Mouse (Mus musculus) embryo, embryonic 9.5 days (tissue): ENCODE results near the gene Acadm.

Experiments
- DNase-seq: peaks from one replicate; pipeline ENCODE4 v3.0.0-alpha.2; 2017; ENCODE audit errors: extremely low spot score

Gene Acadm

DNA sequence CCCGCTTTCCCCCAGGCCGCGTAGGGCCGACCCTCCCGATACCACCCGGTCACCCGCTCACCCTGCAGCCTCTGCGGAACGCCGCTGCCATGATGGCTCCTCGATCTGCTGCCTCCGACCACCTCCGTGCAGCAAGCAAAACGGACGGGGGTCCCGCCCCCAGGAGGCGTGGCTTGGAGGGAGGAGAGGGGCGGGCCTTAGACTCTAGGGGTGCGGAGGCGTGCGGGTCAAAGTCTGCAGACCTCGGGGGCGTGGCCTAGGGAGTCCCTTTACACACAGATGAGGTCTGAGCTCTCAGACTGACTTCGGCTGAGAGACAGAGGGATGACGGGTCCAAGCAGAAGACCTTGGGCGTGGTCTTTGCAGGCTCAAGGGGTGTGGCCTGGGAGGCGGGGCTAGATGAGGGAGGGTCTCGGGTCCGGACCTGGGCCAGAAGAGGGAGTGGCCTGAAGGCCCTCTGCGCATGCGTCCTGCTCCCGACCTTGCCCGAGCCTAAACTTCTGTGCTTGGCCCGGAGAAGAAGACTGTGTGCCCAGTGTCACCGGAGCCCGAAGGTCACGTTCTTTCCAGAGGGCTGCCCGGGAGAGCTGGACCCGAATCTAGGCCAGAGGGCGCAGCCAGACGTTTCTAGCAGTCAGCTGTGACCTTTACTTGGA, at the start of gene Acadm:
Gene Acadm, minus strand, starts transcription at position 298 of the 656 bp plus-strand sequence.
- peak; percentile 99 for DNase-seq

DNA sequence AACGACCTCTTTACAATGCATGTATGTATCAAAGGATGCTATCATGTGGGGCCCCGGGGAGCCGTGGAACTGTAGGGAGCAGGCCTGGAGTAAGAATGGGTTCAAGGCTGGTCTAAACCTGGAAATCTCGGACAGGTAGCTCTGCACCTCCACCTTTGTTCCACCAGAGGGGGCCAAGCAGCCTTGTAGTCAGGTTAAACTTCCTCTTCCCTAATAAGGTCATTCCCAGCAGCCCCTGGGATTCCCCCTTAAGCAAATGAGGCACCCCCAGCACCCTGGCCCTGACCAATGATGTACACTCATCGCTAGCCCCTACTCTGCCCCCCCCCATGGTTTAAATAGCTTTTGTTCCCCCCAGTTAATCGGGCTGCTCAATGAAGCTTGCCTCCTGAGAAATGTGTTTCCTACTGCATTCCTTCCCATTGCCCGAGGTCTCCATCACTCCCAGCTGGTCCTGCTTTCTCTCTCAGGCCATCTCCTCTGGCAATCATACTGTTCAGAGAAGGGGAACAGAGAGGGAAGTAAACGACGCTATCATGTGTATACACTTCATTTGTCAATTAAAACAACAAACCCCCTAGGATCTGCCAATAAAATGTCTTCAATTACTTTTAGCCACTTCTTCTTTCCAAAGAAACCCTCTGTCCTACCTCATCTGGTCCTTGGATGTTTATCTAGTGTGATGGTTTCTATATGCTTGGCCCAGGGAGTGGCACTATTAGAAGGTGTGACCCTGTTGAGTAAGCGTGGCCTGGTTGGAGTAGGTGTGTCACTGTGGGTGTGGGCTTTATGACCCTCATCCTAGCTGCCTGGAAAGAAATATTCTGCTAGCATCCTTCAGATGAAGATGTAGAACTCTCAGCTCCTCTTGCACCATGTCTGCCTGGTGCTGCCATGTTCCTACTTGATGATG, 40.3 kb upstream of the Acadm start:
- peak; percentile 33 for DNase-seq

- no peak for DNase-seq
Observed at GRCm38 (mm10) chr3:153980611-153981010, 36.2 kb upstream of the Acadm start.

GRCm38 (mm10) chr3:153975791-153976190, 31.4 kb upstream of the Acadm start:
- no peak for DNase-seq

GRCm38 (mm10) chr3:153975060-153975459, 30.6 kb upstream of the Acadm start:
- peak; percentile 27 for DNase-seq

DNA sequence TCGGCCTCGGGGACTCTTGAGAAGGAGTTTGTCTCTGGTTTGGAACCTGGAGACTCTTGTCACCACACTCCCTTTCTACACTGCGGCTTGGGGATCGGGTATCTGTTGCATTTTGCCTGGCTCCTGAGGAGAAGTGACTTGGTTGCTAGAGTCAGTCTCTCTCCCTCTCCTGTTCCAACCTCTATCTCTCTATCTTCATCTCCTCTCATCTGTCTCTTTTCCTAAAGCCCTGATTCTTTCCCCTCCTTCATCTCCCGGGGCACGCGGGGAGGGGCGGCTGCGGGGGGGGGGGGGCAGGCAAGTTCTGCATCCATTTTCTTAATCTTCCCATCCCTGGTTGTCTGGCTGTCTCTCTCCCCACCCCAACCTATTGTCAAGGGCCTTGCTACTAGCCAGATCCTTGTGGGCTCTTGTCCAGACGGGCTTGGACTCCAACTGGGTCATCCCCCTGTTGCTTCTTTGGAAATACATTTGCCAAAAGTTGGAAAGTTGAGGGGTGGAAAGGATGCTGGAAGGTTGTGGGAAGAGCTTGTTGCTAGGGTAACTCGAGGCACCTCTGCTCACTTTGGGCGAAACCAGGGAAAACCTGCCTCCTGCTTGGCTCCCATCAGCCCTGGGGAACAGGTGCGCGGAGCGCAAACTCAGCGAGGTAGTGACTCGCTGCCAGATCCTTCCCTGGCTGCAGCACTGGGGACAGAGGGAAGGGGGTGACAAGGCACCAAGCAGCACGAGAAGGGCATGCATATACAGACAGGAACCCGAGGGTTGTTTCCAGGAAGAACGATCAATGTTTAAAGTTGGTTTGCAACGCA, 29.7 kb upstream of the Acadm start:
- peak; percentile 22 for DNase-seq

GRCm38 (mm10) chr3:153973171-153973948, 28.9 kb upstream of the Acadm start, which contains the start of gene Slc44a5:
Gene Slc44a5, plus strand, starts transcription at chr3:153973436.
- peak; percentile 43 for DNase-seq

DNA sequence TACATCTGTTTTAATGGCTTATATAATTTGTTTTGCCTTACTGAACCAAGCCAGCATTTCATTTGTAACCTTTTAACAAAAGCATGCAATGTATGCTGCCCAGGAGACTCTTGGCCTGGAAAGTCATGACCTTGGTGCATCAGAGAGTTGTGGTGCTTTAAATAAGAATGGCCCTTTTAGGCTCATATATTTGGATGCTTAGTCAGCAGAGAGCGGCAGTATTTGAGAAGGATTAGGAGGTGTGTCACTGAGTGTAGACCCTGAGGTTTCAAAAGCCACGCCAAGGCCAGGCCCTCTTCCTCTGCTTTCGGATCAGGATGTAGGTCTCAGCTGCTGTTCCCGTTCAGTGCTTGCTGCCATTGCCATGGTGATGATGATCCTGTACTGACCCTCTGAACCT, 25.0 kb upstream of the Acadm start:
- no peak for DNase-seq

DNA sequence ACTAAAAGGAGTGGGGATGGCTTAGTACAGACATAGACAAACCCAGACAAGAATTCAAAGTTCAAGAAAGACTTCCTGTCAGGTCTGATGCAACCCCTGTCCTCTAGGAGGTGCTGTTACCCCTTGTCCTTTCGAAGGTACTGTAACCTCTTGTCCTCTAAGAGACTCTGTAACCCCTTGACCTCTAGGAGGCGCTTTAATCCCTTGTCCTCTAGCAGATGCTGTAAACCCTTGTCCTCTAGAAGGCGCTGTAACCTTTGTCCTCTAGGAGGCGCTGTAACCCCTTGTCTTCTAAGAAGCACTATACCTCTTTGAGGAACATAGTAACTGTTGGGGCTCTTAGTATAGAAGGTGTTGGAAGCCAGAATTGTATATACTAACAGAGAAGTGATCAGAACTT, 24.1 kb upstream of the Acadm start:
- DNase-seq, result peak; percentile 64

DNA sequence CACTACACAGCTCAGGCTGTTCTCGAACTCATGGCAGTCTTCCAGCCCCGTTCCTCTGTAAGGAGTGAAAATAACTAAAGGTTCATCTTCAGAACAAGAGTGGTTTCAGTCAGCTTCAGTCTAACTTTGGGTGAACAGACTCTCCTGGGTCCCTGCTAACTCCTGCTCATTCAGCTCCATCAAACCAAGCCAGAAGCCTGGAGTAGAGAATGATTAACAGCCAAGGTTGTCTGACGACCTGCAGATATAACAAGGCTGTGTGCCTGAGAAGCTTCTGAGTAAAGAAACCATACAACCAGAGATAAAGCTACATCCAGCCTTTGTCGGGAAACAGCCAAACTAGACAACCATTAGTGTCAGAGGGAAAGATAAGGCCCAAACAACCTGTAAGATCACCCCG, 23.0 kb upstream of the Acadm start:
- no peak for DNase-seq

GRCm38 (mm10) chr3:153961632-153962389, 17.4 kb upstream of the Acadm start:
- DNase-seq, result peak; percentile 26

DNA sequence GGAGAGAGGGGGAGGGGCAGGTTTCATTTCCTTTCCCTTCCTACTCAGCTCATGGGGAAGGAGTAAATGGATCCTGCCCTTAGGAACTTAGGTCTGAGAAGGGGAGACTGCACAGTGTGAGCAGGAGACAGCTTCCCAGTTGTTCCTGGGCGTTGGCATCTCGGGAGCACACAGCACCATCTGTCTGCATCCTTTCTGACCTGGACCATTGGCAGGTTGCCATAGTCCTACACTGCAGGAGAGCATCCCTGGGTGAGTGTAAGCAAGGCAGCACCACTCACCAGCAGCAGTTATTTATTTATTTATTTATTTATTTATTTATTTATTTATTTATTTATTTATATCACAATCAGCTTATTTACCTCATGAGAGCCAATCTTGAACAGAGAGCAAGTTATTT, 16.5 kb upstream of the Acadm start:
- DNase-seq, result no peak

DNA sequence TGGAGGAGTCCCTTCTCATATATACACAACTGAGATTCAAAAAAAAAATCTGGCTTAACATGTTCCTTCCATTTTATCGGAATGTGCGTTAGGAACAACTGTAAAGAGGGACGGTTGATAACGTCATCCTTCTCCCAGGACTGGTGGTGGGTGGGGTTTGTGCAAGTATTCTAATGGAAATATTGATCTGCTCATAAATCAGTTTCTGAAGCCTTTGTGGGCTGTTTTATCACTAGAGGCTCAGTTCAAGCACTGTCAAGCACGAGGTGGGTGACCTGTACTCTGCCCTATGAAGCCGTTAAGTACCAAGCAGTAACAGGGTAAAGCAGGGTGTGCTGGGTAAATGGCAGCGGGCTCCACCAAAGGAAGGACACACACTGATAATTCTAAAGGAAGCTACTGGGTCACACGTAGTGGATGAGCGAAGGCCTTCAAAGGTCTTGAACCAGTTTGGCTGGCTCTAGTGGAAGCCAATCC, 15.3 kb upstream of the Acadm start:
- DNase-seq, result no peak

DNA sequence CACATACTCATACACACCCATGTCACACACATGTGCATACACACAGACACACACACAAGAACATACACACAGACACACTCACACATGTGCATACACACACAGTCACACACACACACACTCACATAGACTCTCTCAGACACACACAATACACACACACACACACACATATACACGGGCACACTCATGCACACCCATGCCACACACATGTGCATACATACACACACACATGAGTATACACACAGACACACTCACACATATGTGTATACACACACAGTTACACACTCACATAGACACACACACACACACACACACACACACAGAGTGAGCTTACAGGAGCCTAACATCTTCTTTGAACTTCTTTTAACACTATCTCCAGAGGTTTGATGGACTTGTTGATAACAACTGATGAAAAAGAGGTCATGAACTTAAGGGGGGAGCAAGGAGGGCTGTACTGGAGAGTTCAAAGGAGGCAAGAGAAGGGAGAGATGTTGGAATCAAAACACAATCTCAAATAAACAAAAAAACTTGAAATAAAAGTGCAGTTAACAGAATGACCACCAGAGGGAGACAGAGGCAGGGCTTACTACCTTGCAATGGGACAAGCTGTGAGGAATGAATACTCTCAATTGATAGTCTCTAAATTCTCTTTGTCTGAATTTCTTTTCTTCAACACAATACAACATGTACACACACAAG, 14.8 kb upstream of the Acadm start:
- DNase-seq, result peak; percentile 60

- DNase-seq, result no peak
Observed at GRCm38 (mm10) chr3:153957916-153958315, 13.5 kb upstream of the Acadm start.

GRCm38 (mm10) chr3:153948176-153948575, 3.7 kb upstream of the Acadm start:
- DNase-seq, result no peak

DNA sequence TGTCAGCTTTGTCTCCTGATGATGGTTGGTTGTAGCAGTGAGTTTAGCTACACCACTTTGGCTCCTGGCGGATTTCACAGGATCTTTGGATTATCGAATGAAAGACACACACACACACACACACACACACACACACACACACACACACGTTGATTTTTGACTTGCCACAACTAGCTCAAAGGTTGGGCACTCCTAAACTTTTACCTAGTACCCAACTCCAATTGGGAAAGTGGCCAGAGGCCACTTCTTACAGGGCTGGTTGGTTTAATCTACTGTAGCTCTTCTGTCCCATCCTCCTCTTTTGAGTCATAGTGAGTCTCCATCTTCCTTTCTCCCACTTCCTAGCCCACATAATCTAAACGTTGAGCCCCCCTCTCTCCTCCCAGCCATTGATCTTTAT, 2.8 kb upstream of the Acadm start:
- DNase-seq, result no peak

DNA sequence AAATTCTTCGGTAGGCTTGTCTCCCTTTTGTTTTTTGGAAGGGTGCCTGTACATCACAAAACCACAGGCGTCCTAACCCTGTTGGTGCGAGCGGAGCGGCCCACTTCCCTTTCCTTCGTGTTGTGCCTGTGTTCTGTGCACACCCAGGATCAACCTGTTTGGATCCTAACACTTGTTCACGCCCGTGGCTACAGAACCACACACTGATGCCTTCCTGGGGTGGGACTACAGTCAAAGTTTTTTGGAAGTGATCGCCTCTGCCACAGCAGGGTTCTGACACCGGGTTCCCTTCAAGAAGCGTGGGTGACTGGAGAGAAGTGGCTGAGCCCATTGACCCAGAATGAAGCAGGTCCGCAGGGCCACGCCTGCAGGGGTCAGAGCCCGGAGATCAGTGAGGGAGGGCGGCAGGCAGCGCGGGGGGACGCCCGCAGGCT, 514 bp downstream of the Acadm start:
- DNase-seq, result no peak

GRCm38 (mm10) chr3:153943003-153943640, 1.3 kb downstream of the Acadm start:
- no peak for DNase-seq
